Mouse (Mus musculus): ENCODE data around the gene Med12. TPM values are rescaled to one million over a fixed set of nuclear protein-coding genes. Genes with fewer than 3 reads are reported as not detected.
"Not testable (repeated sequence)": the region's sequence is repeated elsewhere in the genome, so short reads cannot be mapped to it uniquely, and the experiment has no call there.

Gene Med12
- polyA plus RNA-seq, 1 experiment: 22.7 TPM

GRCm38 (mm10) chrX:101338666-101339065 lies 64.8 kb downstream of the Med12 start:
- Histone ChIP-seq H3K27me3 (ENCODE audit: control insufficient read depth, insufficient read depth, insufficient read length) (no peaks in the 10 kb centered on the region), H3ac (ENCODE audit: control insufficient read depth, insufficient read length, low read depth) (no peak overlapping the region), H3K79me3 (ENCODE audit: low read depth) (no peaks in the 10 kb centered on the region)

GRCm38 (mm10) chrX:101342837-101343236 lies 69.0 kb downstream of the Med12 start:
- not testable (repeated sequence) for H3K27me3 ChIP-seq (ENCODE audit: control insufficient read depth, insufficient read depth, insufficient read length); H3K79me3 ChIP-seq (ENCODE audit: low read depth)

More at GRCm38 (mm10) chrX:101338666-101339065, 64.8 kb downstream of the Med12 start:
- Histone ChIP-seq H3K4me3 (ENCODE audit: insufficient read depth, poor library complexity, severe bottlenecking) (no peak overlapping the region), H3K79me2 (ENCODE audit: control insufficient read depth, insufficient read depth) (no peaks in the 10 kb centered on the region), H3K36me3 (ENCODE audit: control insufficient read depth, insufficient read depth) (no peaks in the 10 kb centered on the region)
- TF ChIP-seq CTCF (IDR thresholded peaks at IDR 0.05; ENCODE audit: control insufficient read depth, insufficient read depth, insufficient read length) (no peak), MYOG (IDR thresholded peaks at IDR 0.05; ENCODE audit: control insufficient read depth, extremely low read depth, insufficient read length) (no peak), CEBPB (IDR thresholded peaks at IDR 0.05; ENCODE audit: low read depth) (no peak), MYOD1 (IDR thresholded peaks at IDR 0.05; ENCODE audit: control insufficient read depth, insufficient read length, low read depth) (no peak), MAX (IDR thresholded peaks at IDR 0.05) (no peak), USF1 (IDR thresholded peaks at IDR 0.05; ENCODE audit: low read depth) (no peak), FOSL1 (IDR thresholded peaks at IDR 0.05; ENCODE audit: insufficient read depth, low read length, poor library complexity, severe bottlenecking) (no peak)

GRCm38 (mm10) chrX:101345456-101345855 lies 71.6 kb downstream of the Med12 start:
- Histone ChIP-seq H3K36me3 (ENCODE audit: control insufficient read depth, insufficient read depth) (no peaks in the 10 kb centered on the region), H3K79me3 (ENCODE audit: low read depth) (no peaks in the 10 kb centered on the region), H3K79me2 (ENCODE audit: control insufficient read depth, insufficient read depth) (no peaks in the 10 kb centered on the region), H3K4me3 (ENCODE audit: insufficient read depth, poor library complexity, severe bottlenecking) (no peak overlapping the region), H3K27me3 (ENCODE audit: control insufficient read depth, insufficient read depth, insufficient read length) (no peaks in the 10 kb centered on the region), H3ac (ENCODE audit: control insufficient read depth, insufficient read length, low read depth) (no peak overlapping the region)
- no peak for TF ChIP-seq FOSL1 (IDR thresholded peaks at IDR 0.05; ENCODE audit: insufficient read depth, low read length, poor library complexity, severe bottlenecking)

More at GRCm38 (mm10) chrX:101342837-101343236, 69.0 kb downstream of the Med12 start:
- not testable (repeated sequence) for H3ac ChIP-seq (ENCODE audit: control insufficient read depth, insufficient read length, low read depth); H3K36me3 ChIP-seq (ENCODE audit: control insufficient read depth, insufficient read depth); H3K4me3 ChIP-seq (ENCODE audit: insufficient read depth, poor library complexity, severe bottlenecking); H3K79me2 ChIP-seq (ENCODE audit: control insufficient read depth, insufficient read depth)

GRCm38 (mm10) chrX:101346475-101346874 lies 72.6 kb downstream of the Med12 start:
- H3K36me3 ChIP-seq (ENCODE audit: control insufficient read depth, insufficient read depth): no peaks in the 10 kb centered on the region
- H3ac ChIP-seq (ENCODE audit: control insufficient read depth, insufficient read length, low read depth): no peak overlapping the region
- H3K79me3 ChIP-seq (ENCODE audit: low read depth): no peaks in the 10 kb centered on the region
- H3K79me2 ChIP-seq (ENCODE audit: control insufficient read depth, insufficient read depth): no peaks in the 10 kb centered on the region
- H3K4me3 ChIP-seq (ENCODE audit: insufficient read depth, poor library complexity, severe bottlenecking): no peak overlapping the region
- no peaks in the 10 kb centered on the region for H3K27me3 ChIP-seq (ENCODE audit: control insufficient read depth, insufficient read depth, insufficient read length)
- TF ChIP-seq MAX (IDR thresholded peaks at IDR 0.05) (no peak), FOSL1 (IDR thresholded peaks at IDR 0.05; ENCODE audit: insufficient read depth, low read length, poor library complexity, severe bottlenecking) (no peak), USF1 (IDR thresholded peaks at IDR 0.05; ENCODE audit: low read depth) (no peak), CTCF (IDR thresholded peaks at IDR 0.05; ENCODE audit: control insufficient read depth, insufficient read depth, insufficient read length) (no peak), CEBPB (IDR thresholded peaks at IDR 0.05; ENCODE audit: low read depth) (no peak), MYOD1 (IDR thresholded peaks at IDR 0.05; ENCODE audit: control insufficient read depth, insufficient read length, low read depth) (no peak), MYOG (IDR thresholded peaks at IDR 0.05; ENCODE audit: control insufficient read depth, extremely low read depth, insufficient read length) (no peak)

Other genes with a start within 250 kb of the Med12 start
- not detected for gene Tex11, start 214.4 kb upstream of the Med12 start, polyA plus RNA-seq (2012; fragmentation: generic; extraction: Trizol)
- 3.6 TPM for gene Slc7a3, start 188.0 kb upstream of the Med12 start, polyA plus RNA-seq (2012; fragmentation: generic; extraction: Trizol)
- gene Snx12, start 51.5 kb upstream of the Med12 start, polyA plus RNA-seq (2012; fragmentation: generic; extraction: Trizol): 51.3 TPM
- 8.6 TPM for gene Foxo4, start 19.5 kb upstream of the Med12 start, polyA plus RNA-seq (2012; fragmentation: generic; extraction: Trizol)
- not detected for gene Gm614, start 10.0 kb upstream of the Med12 start, polyA plus RNA-seq (2012; fragmentation: generic; extraction: Trizol)
- 1.7 TPM for gene Il2rg, start 5.8 kb upstream of the Med12 start, polyA plus RNA-seq (2012; fragmentation: generic; extraction: Trizol)
- not detected for gene Gm20489, start 5.0 kb upstream of the Med12 start, polyA plus RNA-seq (2012; fragmentation: generic; extraction: Trizol)
- not detected for gene Nlgn3, start 25.1 kb downstream of the Med12 start, polyA plus RNA-seq (2012; fragmentation: generic; extraction: Trizol)
- not detected for gene Gjb1, start 102.3 kb downstream of the Med12 start, polyA plus RNA-seq (2012; fragmentation: generic; extraction: Trizol)
- 15.8 TPM for gene Zmym3, start 146.8 kb downstream of the Med12 start, polyA plus RNA-seq (2012; fragmentation: generic; extraction: Trizol)
- gene Nono, start 155.3 kb downstream of the Med12 start, polyA plus RNA-seq (2012; fragmentation: generic; extraction: Trizol): 304 TPM
- 0.36 TPM for gene Itgb1bp2, start 175.1 kb downstream of the Med12 start, polyA plus RNA-seq (2012; fragmentation: generic; extraction: Trizol)

All from C2C12 (cell line).